Mouse (Mus musculus) inflammation-experienced regulatory T-cells, adult 16 weeks (primary cell): ENCODE measurements around the gene Faf2. TPM values are rescaled to one million over a fixed set of nuclear protein-coding genes. Genes with fewer than 3 reads are reported as not detected.

Source experiments
- polyA plus RNA-seq: library from polyadenylated mRNA; unstranded; fragments of 100-300 nt; shearing (Covaris generic); gene quantifications from one replicate; pipeline ENCODE4 v1.2.1, GENCODE M21; 2017

Faf2 gene
- polyA plus RNA-seq = 120 TPM

DNA sequence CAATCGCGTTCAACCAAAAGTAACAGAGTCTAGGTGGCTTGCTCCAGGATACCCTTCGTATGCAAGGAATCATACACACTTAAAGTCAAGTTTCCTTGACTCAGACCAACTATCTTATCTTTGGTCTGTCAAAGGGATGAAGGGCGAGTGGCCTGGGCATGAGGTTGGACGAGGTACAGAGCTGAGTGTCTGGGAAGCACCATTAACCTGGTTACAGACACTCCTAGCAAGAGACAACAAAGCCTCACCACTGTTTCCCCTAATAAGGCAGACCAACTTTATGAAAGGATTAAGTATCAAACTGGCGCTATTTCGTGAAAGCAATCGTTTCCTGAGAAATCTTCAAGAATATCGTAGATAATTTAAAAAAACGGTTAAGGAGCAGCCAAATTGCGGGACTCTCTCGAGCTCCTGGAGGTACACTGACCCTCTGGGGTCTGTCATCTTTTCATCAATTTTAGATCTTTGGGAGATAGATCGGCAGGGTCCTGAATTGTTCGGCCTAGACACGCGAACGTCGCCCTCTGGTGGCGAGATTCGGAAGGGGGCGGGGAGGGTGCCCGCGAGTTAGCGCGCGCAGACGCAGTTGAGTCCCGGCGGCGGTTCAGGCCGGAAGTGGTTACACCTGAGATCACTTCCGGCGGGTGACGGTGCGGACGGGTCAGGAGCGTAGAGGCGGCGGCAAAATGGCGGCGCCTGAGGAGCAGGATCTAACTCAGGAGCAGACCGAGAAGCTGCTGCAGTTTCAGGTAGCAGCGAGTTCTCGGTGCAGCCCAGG lies at the start of gene Faf2:
Gene Faf2 (plus strand): TSS at position 630 of the 778 bp plus-strand sequence.

GRCm38 (mm10) chr13:54574854-54575481 lies 46.6 kb upstream of the Faf2 start, which contains the start of gene Arl10:
Arl10 (plus strand) TSS chr13:54575015.

GRCm38 (mm10) chr13:54589996-54590951 lies 31.3 kb upstream of the Faf2 start, which contains the start of the genes Nop16 and Higd2a:
Nop16 (minus strand) TSS chr13:54590090.
Higd2a (plus strand) TSS chr13:54590207.

GRCm38 (mm10) chr13:54610972-54611754 lies 10.4 kb upstream of the Faf2 start, which contains the start of gene Cltb:
Cltb (minus strand) TSS chr13:54611344.

DNA sequence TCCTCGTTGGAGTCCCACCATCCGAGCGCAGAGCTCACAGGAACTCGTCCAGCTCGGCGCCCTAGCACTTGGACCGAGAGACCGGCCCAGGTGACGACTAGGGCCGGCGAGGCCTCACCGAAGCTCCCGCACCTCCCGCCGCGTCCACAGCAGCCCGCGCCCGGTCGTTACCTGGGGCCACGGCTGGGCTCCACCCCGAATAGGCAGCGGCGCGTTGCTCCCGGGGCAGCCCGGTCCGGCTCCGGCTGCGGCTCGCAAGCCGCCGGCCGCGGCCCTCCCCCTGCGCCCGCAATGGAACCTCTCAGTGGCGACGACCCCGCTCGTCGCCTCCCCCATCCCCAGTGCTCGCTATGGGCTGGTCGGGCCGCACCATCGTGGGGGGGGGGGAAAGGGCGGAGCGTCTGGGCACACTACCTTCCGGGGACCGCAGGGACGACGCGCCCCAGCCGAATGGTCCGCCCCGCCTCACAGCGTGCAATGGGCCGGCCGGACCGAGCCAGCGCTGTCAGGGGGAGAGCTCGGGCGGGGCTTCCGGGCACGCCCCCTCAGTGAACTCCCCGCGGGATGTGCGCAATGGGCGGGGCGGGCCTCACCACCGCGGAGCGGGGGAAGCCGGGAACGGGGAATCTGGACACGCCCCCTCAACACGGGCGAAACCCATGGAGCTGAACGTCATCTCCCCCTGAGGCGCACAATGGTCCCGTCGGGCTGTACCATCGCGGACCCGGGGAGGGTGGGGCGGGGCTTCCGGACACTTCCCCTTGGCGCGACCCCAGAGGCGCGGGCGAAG lies 72.2 kb downstream of the Faf2 start, which contains the start of gene Rnf44:
Gene Rnf44 (minus strand): TSS at position 350 of the 790 bp plus-strand sequence.

DNA sequence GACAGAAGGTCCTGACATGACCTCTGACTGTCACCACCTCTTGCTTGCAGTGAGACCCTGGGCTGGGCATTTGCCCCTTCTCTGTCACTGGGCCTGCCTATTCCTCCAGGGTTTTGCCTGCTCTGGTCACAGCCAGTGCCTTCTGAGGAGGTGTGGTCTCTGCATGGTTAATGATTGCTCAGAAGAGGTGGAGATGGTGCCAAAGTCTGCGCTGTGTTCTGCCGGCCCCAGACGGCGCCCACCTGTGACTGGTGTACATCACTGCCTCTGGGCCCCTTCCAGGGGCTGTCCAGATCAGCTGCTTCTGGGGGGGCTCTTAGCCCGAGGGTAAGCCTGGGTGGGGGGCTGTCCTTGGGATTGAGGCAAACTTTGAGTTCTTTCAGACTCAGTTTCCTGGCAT lies 79.7 kb downstream of the Faf2 start, which contains the start of gene Cdhr2:
Gene Cdhr2 (plus strand): TSS at position 219 of the 400 bp plus-strand sequence.

Other genes with a start within 250 kb of the Faf2 start
- 46.2 TPM for gene Thoc3, start 152.9 kb upstream of the Faf2 start, polyA plus RNA-seq
- 17.6 TPM for gene Simc1, start 118.0 kb upstream of the Faf2 start, polyA plus RNA-seq
- gene 4833439L19Rik, start 56.3 kb upstream of the Faf2 start, polyA plus RNA-seq = 101 TPM
- gene Arl10, start 46.8 kb upstream of the Faf2 start, polyA plus RNA-seq = 12.9 TPM
- 46.0 TPM for gene Nop16, start 31.7 kb upstream of the Faf2 start, polyA plus RNA-seq
- gene Higd2a, start 31.6 kb upstream of the Faf2 start, polyA plus RNA-seq = 183 TPM
- 44.1 TPM for gene Cltb, start 10.4 kb upstream of the Faf2 start, polyA plus RNA-seq
- gene Rnf44, start 72.1 kb downstream of the Faf2 start, polyA plus RNA-seq = 59.3 TPM
- not detected for gene Cdhr2, start 79.7 kb downstream of the Faf2 start, polyA plus RNA-seq
- gene Gprin1, start 128.1 kb downstream of the Faf2 start, polyA plus RNA-seq = not detected
- gene Sncb, start 144.8 kb downstream of the Faf2 start, polyA plus RNA-seq = not detected
- not detected for gene Eif4e1b, start 162.2 kb downstream of the Faf2 start, polyA plus RNA-seq
- 10.9 TPM for gene Tspan17, start 167.6 kb downstream of the Faf2 start, polyA plus RNA-seq